Mouse (Mus musculus) heart, adult 11 months (tissue): ENCODE results near the gene Madcam1.
A peak's percentile ranks its signal among the peaks of the same experiment; 100 is the strongest.

Experiments
- DNase-seq: peaks from one replicate; pipeline ENCODE4 v3.0.0; 2022

Gene Madcam1

GRCm38 (mm10) chr10:79664131-79664665, at the start of gene Madcam1:
Gene Madcam1 (plus strand): TSS chr10:79664559.
- peak; percentile 93 for DNase-seq

- no peak for DNase-seq
These were observed 48.5 kb upstream of the Madcam1 start for GRCm38 (mm10) chr10:79615860-79616259.

- no peak for DNase-seq
These were observed 48.0 kb upstream of the Madcam1 start for GRCm38 (mm10) chr10:79616376-79616775.

- DNase-seq, result peak; percentile 95
These were observed 40.4 kb upstream of the Madcam1 start for GRCm38 (mm10) chr10:79623950-79624349.

GRCm38 (mm10) chr10:79625398-79625797, 39.0 kb upstream of the Madcam1 start:
- no peak for DNase-seq

- DNase-seq, result no peak
These were observed 38.2 kb upstream of the Madcam1 start for GRCm38 (mm10) chr10:79626156-79626555.

- DNase-seq, result no peak
These were observed 36.0 kb upstream of the Madcam1 start for GRCm38 (mm10) chr10:79628377-79628776.

- no peak for DNase-seq
These were observed 32.9 kb upstream of the Madcam1 start for GRCm38 (mm10) chr10:79631432-79631831.

GRCm38 (mm10) chr10:79633006-79633777, 31.2 kb upstream of the Madcam1 start:
- no peak for DNase-seq

- no peak for DNase-seq
These were observed 28.1 kb upstream of the Madcam1 start for GRCm38 (mm10) chr10:79636287-79636686.

- DNase-seq, result peak; percentile 95
These were observed 26.9 kb upstream of the Madcam1 start, which contains the start of gene Shc2 for GRCm38 (mm10) chr10:79637128-79638110. Gene Shc2 (minus strand): TSS chr10:79637918.

GRCm38 (mm10) chr10:79638486-79639204, 25.7 kb upstream of the Madcam1 start:
- DNase-seq, result peak; percentile 93

GRCm38 (mm10) chr10:79645711-79646110, 18.6 kb upstream of the Madcam1 start, which contains the start of gene Odf3l2:
Gene Odf3l2 (minus strand): TSS chr10:79645738.
- DNase-seq, result no peak

- DNase-seq, result peak; percentile 93
These were observed 15.1 kb upstream of the Madcam1 start for GRCm38 (mm10) chr10:79649070-79649751.

GRCm38 (mm10) chr10:79652789-79653188, 11.6 kb upstream of the Madcam1 start:
- peak; percentile 94 for DNase-seq

GRCm38 (mm10) chr10:79654946-79655395, 9.4 kb upstream of the Madcam1 start:
- DNase-seq, result no peak

- DNase-seq, result no peak
These were observed 5.5 kb upstream of the Madcam1 start for GRCm38 (mm10) chr10:79658829-79659228.

- no peak for DNase-seq
These were observed 4.1 kb upstream of the Madcam1 start for GRCm38 (mm10) chr10:79660298-79660697.

- peak; percentile 85 for DNase-seq
These were observed 2.5 kb upstream of the Madcam1 start for GRCm38 (mm10) chr10:79661861-79662260.

GRCm38 (mm10) chr10:79665051-79665450, 692 bp downstream of the Madcam1 start:
- DNase-seq, result peak; percentile 91

GRCm38 (mm10) chr10:79666493-79666892, 2.1 kb downstream of the Madcam1 start:
- DNase-seq, result no peak

- DNase-seq, result no peak
These were observed 3.7 kb downstream of the Madcam1 start for GRCm38 (mm10) chr10:79668076-79668475.
